Comparison of ENCODE assay signal across 8 mouse cellular contexts in the genomic region with DNA sequence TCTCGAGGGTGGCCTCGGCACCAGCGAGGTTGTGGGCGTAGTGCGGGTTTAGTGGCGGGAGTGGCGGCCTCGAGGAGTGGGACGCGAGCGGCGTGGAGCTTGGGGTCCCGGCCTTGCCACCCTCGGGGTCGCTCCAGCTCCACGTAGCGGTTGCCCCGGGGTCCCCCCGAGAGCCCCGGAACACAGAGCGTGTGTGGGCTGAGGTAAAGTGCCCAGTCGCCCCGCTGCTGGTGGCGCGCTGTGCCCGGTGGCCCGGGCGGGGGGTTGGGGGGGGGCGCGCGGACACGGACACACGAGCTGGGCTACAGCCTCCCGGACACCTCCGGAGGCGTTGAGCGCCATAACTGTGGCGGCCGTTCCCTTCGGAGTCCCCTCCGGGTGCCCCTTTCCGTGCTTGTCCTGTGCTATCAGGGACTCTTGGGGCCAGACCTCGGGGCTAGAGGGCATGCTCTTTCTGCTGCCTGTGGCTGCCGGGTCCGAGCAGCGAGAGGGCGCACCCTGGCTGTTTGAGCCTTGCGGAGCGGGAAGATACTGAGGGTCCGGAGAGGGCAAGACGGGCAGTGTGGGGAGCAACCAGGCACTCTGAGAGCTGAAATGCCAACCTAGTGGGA. TPM values are rescaled to one million over a fixed set of nuclear protein-coding genes. Genes with fewer than 3 reads are reported as not detected.
DNase-seq lines count a peak whose midpoint lies in the region; ATAC-seq and TF ChIP-seq lines count a peak whose summit lies in the region.

No protein-coding gene starts in this region.

- TF ChIP-seq POLR2A in spleen, adult 2 months (IDR thresholded peaks at IDR 0.05; ENCODE audit: low read depth, low read length): no peak

- WGBS in forebrain, embryonic 10.5 days: 16% methylated on average over 46 of the region's 51 CpGs
- 20% methylated on average over 27 of the region's 51 CpGs for WGBS in hindbrain, embryonic 11.5 days
- WGBS in limb, embryonic 12.5 days: 19% methylated on average over 45 of the region's 51 CpGs
- 23% methylated on average over 32 of the region's 51 CpGs for WGBS in midbrain, embryonic 11.5 days
- whole genome bisulfite sequencing in spleen, adult 2 months: 22% methylated on average over 48 of the region's 51 CpGs

- peak; percentile 17 for DNase-seq in layer of hippocampus, adult 11-12 months (ENCODE audit: low spot score)
- DNase-seq in layer of hippocampus, adult 9-10 months (ENCODE audit: low spot score): no peak
- peak; percentile 31 for DNase-seq in c-Kit-positive CD71-positive TER-119-positive erythroid progenitor cells, embryonic 14.5 days (ENCODE audit: low spot score)
- DNase-seq in forebrain, embryonic 10.5 days (ENCODE audit: extremely low spot score, low spot score): peak; percentile 26
- DNase-seq in hindbrain, embryonic 11.5 days (ENCODE audit: low spot score): peak; percentile 48
- peak; percentile 90 for DNase-seq in midbrain, embryonic 11.5 days (ENCODE audit: low spot score, missing footprints)
- DNase-seq in spleen, adult 2 months (ENCODE audit: low read depth in 1 of 2, low spot score in 2 of 2): peak in 1 of 2 experiments; percentile 26

- H3K9me3 ChIP-seq in forebrain, embryonic 10.5 days: peaks cover 8% of the 10 kb centered on the region
- no peaks in the 10 kb centered on the region for H3K9me3 ChIP-seq in hindbrain, embryonic 11.5 days (ENCODE audit: control insufficient read depth, low read length)
- no peaks in the 10 kb centered on the region for H3K9me3 ChIP-seq in limb, embryonic 12.5 days
- no peaks in the 10 kb centered on the region for H3K9me3 ChIP-seq in midbrain, embryonic 11.5 days (ENCODE audit: control insufficient read depth, low read length)

- peak overlapping the region; percentile 51 for H3K4me2 ChIP-seq in hindbrain, embryonic 11.5 days (replicated peaks; ENCODE audit: low read depth, low read length)
- peak overlapping the region; percentile 58 for H3K4me2 ChIP-seq in limb, embryonic 12.5 days
- peak overlapping the region; percentile 49 for H3K4me2 ChIP-seq in midbrain, embryonic 11.5 days

- peak overlapping the region; percentile 68 for H3K9ac ChIP-seq in hindbrain, embryonic 11.5 days (ENCODE audit: low read depth, low read length)
- peak overlapping the region; percentile 73 for H3K9ac ChIP-seq in limb, embryonic 12.5 days (replicated peaks)
- peak overlapping the region; percentile 76 for H3K9ac ChIP-seq in midbrain, embryonic 11.5 days (ENCODE audit: low read length)

- no peaks in the 10 kb centered on the region for H3K27me3 ChIP-seq in forebrain, embryonic 10.5 days (ENCODE audit: poor library complexity, severe bottlenecking)
- H3K27me3 ChIP-seq in hindbrain, embryonic 11.5 days (ENCODE audit: control insufficient read depth, insufficient read depth, low read length): no peaks in the 10 kb centered on the region
- H3K27me3 ChIP-seq in limb, embryonic 12.5 days: no peaks in the 10 kb centered on the region
- no peaks in the 10 kb centered on the region for H3K27me3 ChIP-seq in midbrain, embryonic 11.5 days (ENCODE audit: control insufficient read depth, insufficient read depth, low read length)
- H3K27me3 ChIP-seq in spleen, adult 2 months (ENCODE audit: control insufficient read depth, insufficient read depth, low read length): no peaks in the 10 kb centered on the region

- peaks cover 20% of the 10 kb centered on the region for H3K36me3 ChIP-seq in forebrain, embryonic 10.5 days (replicated peaks)
- no peaks in the 10 kb centered on the region for H3K36me3 ChIP-seq in hindbrain, embryonic 11.5 days (ENCODE audit: control insufficient read depth, insufficient read depth, low read length)
- H3K36me3 ChIP-seq in limb, embryonic 12.5 days: no peaks in the 10 kb centered on the region; the same call in 1 of the 2 replicates
- H3K36me3 ChIP-seq in midbrain, embryonic 11.5 days (ENCODE audit: control insufficient read depth, insufficient read depth, low read length): no peaks in the 10 kb centered on the region
- H3K36me3 ChIP-seq in spleen, adult 2 months (ENCODE audit: control insufficient read depth, insufficient read depth, low read length): no peaks in the 10 kb centered on the region

- H3K27ac ChIP-seq in forebrain, embryonic 10.5 days: peak overlapping the region; percentile 92
- peak overlapping the region; percentile 78 for H3K27ac ChIP-seq in hindbrain, embryonic 11.5 days (ENCODE audit: low read depth, low read length)
- peak overlapping the region; percentile 88 for H3K27ac ChIP-seq in limb, embryonic 12.5 days
- peak overlapping the region; percentile 49 for H3K27ac ChIP-seq in midbrain, embryonic 11.5 days (ENCODE audit: low read depth, low read length)
- H3K27ac ChIP-seq in spleen, adult 2 months (ENCODE audit: insufficient read depth, low read length): peak overlapping the region; percentile 46

- TF ChIP-seq CTCF in spleen, adult 2 months (IDR thresholded peaks at IDR 0.05; ENCODE audit: extremely low read depth, insufficient read depth, insufficient read length, insufficient replicate concordance): 0 out of 2 replicates have a peak, but pooled peaks have one; percentile 7

- ATAC-seq in hindbrain, embryonic 11.5 days (ENCODE audit: low FRiP score): peak; percentile 79
- ATAC-seq in limb, embryonic 12.5 days (ENCODE audit: insufficient number of reproducible peaks, insufficient read depth, low FRiP score, low TSS enrichment, low read depth): peak; percentile 37
- no peak; the same call in 1 of the 2 replicates for ATAC-seq in midbrain, embryonic 11.5 days (ENCODE audit: low FRiP score)

- peaks cover 7% of the 10 kb centered on the region; the same call in 1 of the 2 replicates for H3K4me1 ChIP-seq in forebrain, embryonic 10.5 days
- no peaks in the 10 kb centered on the region for H3K4me1 ChIP-seq in hindbrain, embryonic 11.5 days (replicated peaks; ENCODE audit: control insufficient read depth, insufficient read depth, low read length)
- H3K4me1 ChIP-seq in limb, embryonic 12.5 days (replicated peaks): peaks cover 6% of the 10 kb centered on the region; the same call in 1 of the 2 replicates
- H3K4me1 ChIP-seq in midbrain, embryonic 11.5 days (ENCODE audit: control insufficient read depth, insufficient read depth, low read length): no peaks in the 10 kb centered on the region
- no peaks in the 10 kb centered on the region for H3K4me1 ChIP-seq in spleen, adult 2 months (ENCODE audit: control insufficient read depth, insufficient read depth, insufficient read length)

- peak overlapping the region; percentile 70 for H3K4me3 ChIP-seq in forebrain, embryonic 10.5 days
- peak overlapping the region; percentile 58 for H3K4me3 ChIP-seq in hindbrain, embryonic 11.5 days (ENCODE audit: low read depth, low read length)
- peak overlapping the region; percentile 60 for H3K4me3 ChIP-seq in limb, embryonic 12.5 days (replicated peaks)
- peak overlapping the region; percentile 59 for H3K4me3 ChIP-seq in midbrain, embryonic 11.5 days (ENCODE audit: low read depth, low read length)
- H3K4me3 ChIP-seq in spleen, adult 2 months (ENCODE audit: extremely low read depth, insufficient read depth, insufficient read length): peak overlapping the region; percentile 85

RNA-seq across cellular contexts. Expression of a gene that starts 0.5 kb away (rescaled TPM):
- polyA plus RNA-seq in forebrain, embryonic 10.5 days (2016; fragmentation: Nextera tagmentation; extraction: Ambion mirVana): 11.3 and 12.1 TPM in 2 replicates
- polyA plus RNA-seq in hindbrain, embryonic 11.5 days (2014; fragmentation: Nextera tagmentation; extraction: Ambion mirVana): 7.2 and 9.1 TPM in 2 replicates
- polyA plus RNA-seq in limb, embryonic 12.5 days (2016; fragmentation: Nextera tagmentation; extraction: Ambion mirVana): 10.2 and 10.5 TPM in 2 replicates
- 9.6 and 10.7 TPM in 2 replicates for polyA plus RNA-seq in midbrain, embryonic 11.5 days (2014; fragmentation: Nextera tagmentation; extraction: Ambion mirVana)
- 0.31 and 0.36 TPM in 2 replicates for polyA plus RNA-seq in spleen, adult 2 months (2012; rRNA removed)
